Mouse (Mus musculus): ENCODE measurements around the gene Nxn.

Gene Nxn

GRCm38 (mm10) chr11:76363636-76364035, 35.3 kb downstream of the Nxn start:
- CTCF ChIA-PET, result no interaction called here

- CTCF ChIA-PET, result no interaction called here
Measured at GRCm38 (mm10) chr11:76363178-76363577, 35.8 kb downstream of the Nxn start.

GRCm38 (mm10) chr11:76361422-76361821, 37.5 kb downstream of the Nxn start:
- CTCF ChIA-PET, result no interaction called here

DNA sequence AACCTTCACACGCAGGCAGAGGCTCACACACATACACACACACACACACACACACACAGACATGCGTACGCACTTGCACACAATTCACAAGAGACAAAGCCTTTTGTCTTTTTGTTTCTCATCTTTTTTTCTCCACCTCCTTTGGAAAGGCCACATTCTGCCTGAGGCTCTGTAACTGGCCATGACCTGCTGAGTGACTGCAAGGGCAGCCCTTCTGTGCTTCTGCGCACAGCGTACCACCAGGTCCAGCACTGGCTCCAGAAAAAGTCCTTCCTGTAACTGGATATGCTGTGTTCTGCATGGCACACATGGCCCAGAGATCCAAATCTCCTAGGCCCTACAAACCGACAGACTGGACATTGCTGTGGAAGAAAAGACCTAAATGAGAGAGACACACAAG, 38.7 kb downstream of the Nxn start:
- CTCF ChIA-PET, result no interaction called here

DNA sequence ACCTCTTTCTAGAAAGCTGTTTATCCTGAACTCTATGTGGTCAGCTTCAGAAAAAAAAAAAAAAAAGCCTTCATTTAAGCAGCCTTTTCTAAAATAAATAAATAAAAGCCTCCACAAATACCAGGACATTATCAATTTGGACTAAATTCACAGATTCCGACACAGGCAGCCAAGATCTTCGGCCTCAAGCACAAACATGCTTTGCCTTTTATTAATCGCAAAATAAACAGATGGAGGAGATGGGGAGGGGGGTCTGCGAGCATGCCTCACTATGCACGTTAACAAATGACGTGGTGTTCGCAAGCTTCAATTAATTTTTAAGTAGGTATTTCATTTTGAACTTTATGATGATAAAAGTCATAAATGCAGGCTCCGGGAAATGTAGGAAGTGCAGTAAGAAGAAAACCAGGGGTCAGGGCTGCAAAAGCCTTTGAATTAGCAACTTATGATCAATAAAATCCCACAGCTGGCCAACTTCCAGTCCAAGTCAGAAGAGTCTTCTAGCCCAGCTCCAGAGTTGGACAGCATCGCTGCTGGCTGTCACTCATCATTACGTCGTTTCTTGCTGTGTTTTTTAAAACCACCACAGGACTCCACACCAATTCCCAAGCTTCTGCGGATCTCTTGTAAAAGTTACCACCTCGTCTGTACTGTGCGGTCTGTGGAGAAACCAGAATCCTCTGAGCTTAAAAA, 40.2 kb downstream of the Nxn start:
- CTCF ChIA-PET, result no interaction called here

DNA sequence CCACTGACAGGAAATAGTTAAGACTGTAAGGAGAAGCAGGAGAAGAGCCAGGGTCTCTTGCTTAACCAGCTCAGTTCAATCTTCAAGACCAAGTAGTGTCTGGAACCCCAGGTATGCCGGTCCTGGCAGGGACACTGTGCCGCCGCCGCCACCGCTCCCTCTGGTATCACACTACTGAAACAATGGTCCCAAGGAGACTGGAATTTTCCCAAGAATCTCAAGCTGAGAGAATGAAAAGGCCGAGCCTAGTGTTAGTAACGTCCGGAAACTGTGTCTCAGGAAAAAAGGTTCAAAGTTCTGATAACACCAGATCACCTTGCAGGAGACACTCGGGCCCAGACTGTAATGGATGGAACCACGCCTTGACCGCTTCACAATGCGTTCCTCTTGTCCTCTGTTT, 41.5 kb downstream of the Nxn start:
- CTCF ChIA-PET, result no interaction called here

GRCm38 (mm10) chr11:76356091-76356490, 42.8 kb downstream of the Nxn start:
- CTCF ChIA-PET, result no interaction called here

- CTCF ChIA-PET, result no interaction called here
Measured at GRCm38 (mm10) chr11:76355425-76355824, 43.5 kb downstream of the Nxn start.

GRCm38 (mm10) chr11:76352861-76353558, 45.9 kb downstream of the Nxn start:
- CTCF ChIA-PET, result no interaction called here

DNA sequence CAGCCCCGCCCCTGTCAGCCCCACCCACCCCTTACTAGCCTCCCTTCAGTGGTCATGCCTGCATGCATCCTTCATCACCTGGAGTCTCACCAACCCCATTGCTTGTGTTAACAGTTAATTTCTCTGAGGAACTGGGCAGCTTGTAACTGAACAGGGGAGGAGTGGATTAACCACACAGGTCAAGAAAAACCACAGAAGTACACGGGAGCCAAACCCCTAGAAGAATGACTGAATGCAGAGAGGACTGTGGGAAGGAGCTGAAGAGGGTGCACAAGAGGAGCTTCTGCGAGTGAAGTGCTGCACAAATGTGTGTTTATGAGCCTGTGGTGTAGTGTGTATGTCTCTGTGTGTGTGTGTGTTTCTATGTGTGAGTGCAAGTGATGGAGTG, 47.3 kb downstream of the Nxn start:
- CTCF ChIA-PET, result no interaction called here

DNA sequence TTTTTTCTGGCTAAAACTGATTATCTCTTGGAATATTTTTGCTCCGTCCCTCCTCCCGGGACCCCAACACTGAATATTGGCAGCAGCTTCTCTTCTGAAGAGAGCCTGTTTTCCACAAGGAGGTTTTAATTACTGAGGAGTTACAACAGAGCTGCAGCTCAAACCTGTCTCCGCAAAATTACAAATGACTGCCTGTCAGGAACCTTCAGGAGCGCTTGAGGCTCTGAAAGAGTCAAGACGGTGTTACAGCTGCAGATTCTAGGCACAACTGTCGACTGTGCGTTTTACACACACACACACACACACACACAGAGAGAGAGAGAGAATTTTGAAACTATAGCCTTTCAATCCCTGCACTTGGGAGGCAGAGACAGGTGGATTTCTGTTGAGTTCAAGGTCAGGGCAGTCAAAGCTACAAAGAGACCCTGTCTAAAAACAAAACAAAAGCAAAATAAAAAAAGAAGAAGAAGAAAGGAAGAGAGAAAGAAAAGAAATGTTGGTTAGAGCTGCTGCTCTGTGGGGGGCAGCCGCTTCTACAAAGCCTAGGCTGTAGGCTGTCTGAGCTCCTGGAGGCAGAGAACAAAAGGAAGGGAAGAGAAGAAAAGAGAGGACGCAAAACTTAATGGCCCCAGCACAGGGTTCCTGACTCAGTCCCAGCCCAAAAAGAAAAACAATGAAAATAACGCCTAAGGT, 47.9 kb downstream of the Nxn start:
- CTCF ChIA-PET, result interaction anchor here (0.7 kb wide), 1 partner anchor 596 kb away, joined by 3 read pairs; no protein-coding TSS in a partner anchor

GRCm38 (mm10) chr11:76349833-76350232, 49.1 kb downstream of the Nxn start:
- CTCF ChIA-PET, result no interaction called here

- CTCF ChIA-PET, result no interaction called here
Measured at GRCm38 (mm10) chr11:76347589-76347988, 51.4 kb downstream of the Nxn start.

- CTCF ChIA-PET, result no interaction called here
Measured at GRCm38 (mm10) chr11:76343031-76343430, 55.9 kb downstream of the Nxn start.

DNA sequence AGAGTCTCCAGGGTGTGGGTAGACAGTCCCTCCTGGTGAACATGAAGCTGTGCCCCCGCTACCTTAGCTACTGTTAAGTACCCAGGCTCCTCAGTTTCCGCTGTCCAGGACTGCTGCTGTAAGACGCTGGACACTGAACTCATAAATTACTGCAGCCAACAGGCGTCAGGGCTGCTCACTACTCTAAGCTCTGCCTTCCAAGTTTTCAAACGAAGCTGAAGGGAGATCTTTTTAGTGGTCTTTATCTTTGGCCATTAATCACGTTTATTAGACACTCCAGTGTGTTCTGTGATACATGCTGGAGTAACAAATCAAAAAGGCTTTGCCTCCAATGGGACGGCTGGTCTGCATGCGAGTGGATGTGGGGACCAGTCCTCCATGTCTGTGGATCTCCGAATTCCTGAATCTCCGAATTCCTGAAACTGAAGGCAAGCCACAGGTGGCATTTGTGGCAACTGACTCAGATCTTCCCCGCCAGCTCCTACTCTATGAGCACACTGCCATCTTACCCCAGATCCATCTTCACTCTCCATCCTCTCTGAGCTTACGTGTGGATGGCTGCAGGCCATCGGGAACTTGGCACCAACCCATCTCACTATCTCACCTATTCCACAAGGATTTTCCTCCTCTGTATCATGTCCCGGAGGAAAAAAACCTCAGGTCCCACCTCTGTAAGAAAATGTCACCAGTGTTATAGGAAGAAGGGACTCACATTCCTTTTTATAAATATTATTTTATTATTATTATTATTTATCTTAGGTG, 56.9 kb downstream of the Nxn start:
- CTCF ChIA-PET, result interaction anchor here (0.7 kb wide), 1 partner anchor 73 kb away, joined by 16 read pairs; no protein-coding TSS in a partner anchor

- CTCF ChIA-PET, result interaction anchor here (0.7 kb wide), 1 partner anchor 31 kb away, joined by 5 read pairs; no protein-coding TSS in a partner anchor
Measured at GRCm38 (mm10) chr11:76341163-76341562, 57.8 kb downstream of the Nxn start.

DNA sequence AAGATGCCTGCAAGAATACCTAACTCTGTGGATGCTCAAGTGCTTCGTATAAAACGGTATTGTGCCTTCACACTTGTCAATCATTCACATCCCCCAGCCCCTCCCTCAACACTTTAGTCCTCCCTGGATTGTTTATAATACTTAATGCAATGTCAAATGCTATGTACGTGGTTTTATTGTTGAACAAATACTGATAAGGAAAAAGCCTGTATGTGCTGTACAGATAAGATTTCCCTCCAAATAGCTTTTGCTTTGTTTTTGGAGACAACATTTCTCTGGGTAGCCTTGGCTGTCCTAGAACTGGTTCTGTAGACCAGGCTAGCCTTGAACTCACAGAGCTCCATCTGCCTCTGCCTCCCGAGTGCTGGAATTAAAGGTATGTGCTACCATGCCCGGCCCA, 59.1 kb downstream of the Nxn start:
- CTCF ChIA-PET, result no interaction called here

- CTCF ChIA-PET, result no interaction called here
Measured at GRCm38 (mm10) chr11:76339141-76339540, 59.8 kb downstream of the Nxn start.

- CTCF ChIA-PET, result no interaction called here
Measured at GRCm38 (mm10) chr11:76338656-76339055, 60.3 kb downstream of the Nxn start.

DNA sequence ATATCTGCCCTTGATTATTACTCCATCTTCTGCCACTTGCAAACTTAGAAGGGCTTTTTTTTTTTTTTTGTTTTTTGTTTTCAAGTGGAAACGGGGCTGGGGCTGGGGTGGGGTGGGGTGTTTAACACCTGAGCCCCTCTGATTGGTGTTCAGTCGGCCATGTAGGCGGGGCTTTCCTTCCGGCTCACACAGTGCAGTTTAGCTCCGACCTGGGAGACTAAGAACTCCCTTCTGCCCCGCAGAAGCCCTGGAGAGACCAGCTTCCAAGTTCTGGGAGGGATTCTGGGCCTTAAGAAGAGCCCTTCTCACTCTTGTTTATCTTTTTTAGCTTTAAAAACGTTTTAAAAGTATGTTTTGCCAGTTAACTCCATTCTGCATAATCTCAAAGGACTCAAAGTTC, 61.2 kb downstream of the Nxn start:
- CTCF ChIA-PET, result no interaction called here

DNA sequence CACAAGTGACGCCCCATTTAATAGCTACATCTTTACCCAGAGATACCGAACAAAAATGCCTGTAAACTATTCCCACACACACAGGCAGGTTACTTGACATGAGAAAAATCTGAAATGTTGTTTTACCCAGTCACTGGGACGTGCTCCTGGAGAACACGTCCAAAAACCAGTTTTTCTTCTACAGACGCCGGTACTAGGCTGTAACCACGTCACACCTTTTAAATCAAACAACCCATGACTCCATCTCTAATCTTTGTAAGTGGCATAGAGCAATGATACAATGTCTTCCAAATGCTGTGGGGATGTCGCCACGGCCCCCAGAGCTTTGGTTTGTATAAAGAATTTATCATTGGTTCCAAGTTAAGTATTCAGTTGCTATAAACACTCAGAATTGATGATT, 61.7 kb downstream of the Nxn start:
- CTCF ChIA-PET, result no interaction called here

- CTCF ChIA-PET, result no interaction called here
Measured at GRCm38 (mm10) chr11:76336224-76336623, 62.7 kb downstream of the Nxn start.
